Mouse (Mus musculus) ES-CJ7 (cell line): Measurements from ENCODE around the gene Mtch2.
"Not testable (repeated sequence)": the region's sequence is repeated elsewhere in the genome, so short reads cannot be mapped to it uniquely, and the experiment has no call there.

Experiments
- DNase-seq: peaks from one replicate; pipeline ENCODE4 v3.0.0; 2011; ENCODE audit warnings: low read depth, low spot score

Mtch2 gene

DNA sequence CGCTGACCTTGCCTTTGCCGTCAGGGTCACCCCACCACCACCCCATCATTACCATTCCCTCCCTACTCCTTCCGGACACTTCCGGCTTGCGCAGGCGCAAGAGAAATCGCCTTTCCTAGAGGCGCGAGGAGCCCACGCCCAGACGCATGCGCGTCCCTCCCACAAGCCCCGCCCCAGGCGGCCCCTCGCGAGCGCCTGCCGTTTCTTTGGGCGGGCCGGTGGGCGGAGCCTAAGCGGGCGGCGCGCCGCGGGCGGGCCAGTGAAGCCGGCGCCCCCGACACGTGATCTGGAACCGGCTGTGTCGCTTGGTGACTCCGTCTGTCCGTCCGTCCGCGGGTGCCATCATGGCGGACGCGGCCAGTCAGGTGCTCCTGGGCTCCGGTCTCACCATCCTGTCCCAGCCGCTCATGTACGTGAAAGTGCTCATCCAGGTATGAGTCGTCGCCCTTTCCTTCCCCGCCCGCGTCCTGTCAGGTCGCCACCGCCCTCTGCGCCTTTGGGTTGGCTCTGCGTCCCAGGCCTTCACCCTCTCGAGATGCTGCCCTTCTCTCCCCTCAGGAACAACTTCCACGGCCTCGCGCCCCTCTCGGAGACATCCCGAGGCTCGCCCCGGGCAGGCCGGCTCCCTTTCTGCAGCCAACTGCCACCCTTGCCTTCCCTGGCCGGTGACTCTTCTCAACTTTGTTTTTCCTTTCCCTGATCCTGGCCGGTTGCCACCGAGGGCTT is at the start of gene Mtch2:
Mtch2 (plus strand) TSS at position 201 of the 726 bp plus-strand sequence.
- DNase-seq: peak; percentile 97

- DNase-seq: no peak
Measured at GRCm38 (mm10) chr2:90808241-90809126, 38.5 kb upstream of the Mtch2 start.

DNA sequence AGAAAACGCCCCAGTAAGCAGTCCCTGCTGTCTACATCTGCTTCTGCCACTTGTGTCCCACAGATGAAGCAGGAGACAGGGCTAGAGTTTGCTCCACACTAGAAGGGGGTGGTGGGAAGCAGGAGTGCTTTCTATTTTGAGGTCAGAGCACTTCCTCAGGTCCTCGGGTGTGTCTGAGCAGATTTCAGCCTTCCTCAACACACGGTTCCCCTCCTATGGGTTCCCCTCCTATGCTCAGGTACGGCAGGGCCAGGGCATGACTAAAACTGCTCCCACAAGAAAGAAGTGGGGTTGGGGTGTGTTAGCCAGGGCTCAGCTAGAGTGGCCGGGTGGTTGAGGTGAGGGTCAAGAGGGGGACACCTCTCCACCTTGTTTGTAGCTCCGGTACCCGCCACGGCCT is 36.2 kb upstream of the Mtch2 start:
- DNase-seq: no peak

DNA sequence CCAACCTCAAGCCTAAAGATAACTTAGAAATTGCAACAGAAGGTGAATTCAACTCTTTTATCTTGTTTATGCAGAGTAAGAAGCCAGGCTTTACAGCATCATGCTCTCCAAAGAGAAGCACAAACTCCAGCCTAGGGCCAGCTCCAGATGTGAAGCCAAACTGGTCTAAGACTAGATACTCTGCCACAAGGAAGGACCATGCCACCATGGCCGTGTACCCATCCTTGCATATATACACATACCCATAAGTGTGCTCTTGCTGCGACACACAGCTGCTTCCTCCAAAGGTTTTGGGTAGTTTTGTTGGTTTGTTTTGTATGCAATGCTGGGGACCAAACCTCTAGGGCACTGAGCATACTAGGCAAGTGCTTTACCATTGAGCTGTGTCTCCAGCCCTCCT is 31.7 kb upstream of the Mtch2 start:
- DNase-seq: no peak

DNA sequence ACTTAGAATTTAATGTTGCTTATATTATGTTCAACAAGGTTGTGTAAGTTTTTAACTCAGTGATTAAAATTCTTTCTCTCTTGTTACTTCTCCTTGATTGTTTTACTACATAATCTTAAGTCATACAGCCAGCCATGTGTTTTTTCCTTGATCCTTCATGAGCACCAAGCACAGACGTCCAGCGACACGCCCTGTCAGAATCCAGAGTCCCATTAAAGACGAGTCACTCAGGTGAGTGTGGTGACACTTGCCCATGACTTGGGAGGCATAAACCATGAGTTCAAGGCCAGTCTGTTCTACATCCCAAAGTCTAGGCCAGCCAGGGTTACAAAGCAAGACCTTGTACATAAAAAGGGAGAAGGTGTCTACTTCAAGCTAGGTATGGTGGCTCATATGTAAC is 30.8 kb upstream of the Mtch2 start:
- no peak for DNase-seq

DNA sequence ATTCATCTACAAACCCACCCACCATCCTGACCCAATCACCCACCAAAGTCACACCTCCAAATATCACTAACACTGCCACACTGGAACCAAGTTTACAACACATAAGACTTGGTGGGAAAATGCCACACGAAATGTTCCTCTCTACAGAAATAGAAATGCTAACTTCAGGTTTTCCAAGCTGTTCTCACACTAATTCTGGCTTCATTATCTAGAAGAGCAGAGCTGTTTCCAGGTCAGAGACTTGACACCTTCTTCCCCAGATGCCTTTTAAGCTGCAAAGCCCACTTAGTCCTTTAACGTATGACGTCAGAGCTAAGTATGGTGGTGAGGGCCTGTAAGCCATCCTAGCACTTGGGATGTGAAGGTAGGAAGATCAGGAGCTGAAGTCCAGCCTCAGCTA is 28.2 kb upstream of the Mtch2 start:
- DNase-seq: no peak

GRCm38 (mm10) chr2:90820894-90821293 is 26.1 kb upstream of the Mtch2 start:
- no peak for DNase-seq

- DNase-seq: peak; percentile 77
Measured at GRCm38 (mm10) chr2:90822978-90823377, 24.0 kb upstream of the Mtch2 start.

- DNase-seq: peak; percentile 47
Measured at GRCm38 (mm10) chr2:90823781-90824180, 23.2 kb upstream of the Mtch2 start.

- DNase-seq: not testable (repeated sequence)
Measured at GRCm38 (mm10) chr2:90824528-90824927, 22.4 kb upstream of the Mtch2 start.

- DNase-seq: no peak
Measured at GRCm38 (mm10) chr2:90825515-90826172, 21.3 kb upstream of the Mtch2 start.

- DNase-seq: no peak
Measured at GRCm38 (mm10) chr2:90828739-90829138, 18.2 kb upstream of the Mtch2 start.

DNA sequence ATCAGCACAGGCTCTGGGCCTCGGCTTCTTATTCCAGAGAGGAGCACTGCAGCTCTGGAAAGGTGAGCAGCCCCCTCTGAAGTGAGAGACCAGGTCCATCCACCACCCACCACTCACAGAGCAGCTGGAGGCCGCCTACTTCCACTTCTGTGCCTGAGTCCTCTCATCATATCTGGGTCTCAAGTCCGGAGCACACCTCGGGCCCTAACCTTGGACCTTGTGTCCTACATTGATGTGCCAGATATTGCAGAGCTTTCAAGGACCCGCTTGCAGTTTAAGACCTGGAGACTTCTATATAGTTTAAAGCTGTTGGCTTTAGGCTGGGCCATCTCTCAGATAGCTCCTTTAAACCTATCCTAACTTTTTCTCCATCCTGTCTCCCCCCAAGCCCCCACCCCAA is 13.5 kb upstream of the Mtch2 start:
- no peak for DNase-seq

DNA sequence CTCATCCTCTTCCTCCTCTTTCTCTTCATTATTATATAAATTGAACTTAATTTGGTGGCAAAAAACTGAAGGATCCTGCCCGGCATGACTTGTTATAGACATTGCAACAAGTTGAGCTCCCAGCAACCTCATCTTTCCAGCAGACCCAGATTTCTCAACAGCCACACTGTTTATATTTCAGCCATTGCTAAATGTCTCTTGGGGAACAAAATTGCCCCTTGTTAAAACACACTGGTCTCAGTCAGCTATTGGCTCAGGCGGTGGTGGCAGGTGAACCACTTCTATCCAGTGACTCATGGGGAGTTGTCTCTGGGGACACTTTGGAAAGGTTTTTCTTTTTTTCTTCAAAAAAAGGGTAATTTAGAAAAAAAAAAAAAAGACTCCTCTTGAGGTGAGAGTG is 8.3 kb upstream of the Mtch2 start:
- no peak for DNase-seq

DNA sequence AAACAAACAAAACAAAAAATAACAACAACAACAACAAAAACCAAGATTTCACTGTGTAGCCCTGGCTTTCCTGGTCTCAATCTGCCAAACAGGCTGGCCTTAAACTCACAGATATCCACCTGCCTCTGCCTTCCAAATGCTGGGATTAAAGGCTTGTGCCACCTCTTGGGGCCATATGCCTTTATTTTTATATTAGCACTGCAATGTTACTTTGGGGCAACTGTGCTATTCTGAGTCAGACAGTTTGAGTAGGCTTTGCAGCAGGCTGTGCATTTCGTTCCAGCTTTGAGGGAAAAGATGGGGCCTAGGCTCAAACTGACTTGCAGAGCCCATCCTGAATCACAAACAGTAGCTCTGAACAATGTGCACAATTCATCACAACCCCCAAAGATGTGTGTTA is 3.3 kb upstream of the Mtch2 start:
- no peak for DNase-seq

DNA sequence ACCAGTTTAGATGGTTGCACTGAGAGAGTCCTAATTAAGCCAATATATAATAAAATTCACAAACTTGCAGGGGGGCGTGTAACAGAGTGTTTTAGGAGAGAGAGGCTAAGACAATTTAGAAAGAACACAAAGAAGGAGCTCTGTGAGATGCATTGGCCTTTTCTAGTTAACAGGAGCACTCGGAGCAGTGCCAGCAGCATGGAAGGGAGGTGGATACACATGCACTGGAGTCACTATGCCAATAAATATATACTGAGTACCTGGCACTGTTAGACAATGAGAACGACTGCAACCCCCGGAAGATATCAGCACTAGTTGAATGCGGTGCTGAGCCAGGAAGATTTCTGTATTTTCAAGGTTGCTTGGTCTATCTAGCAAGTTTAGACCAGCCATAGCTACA is 2.7 kb upstream of the Mtch2 start:
- DNase-seq: no peak

DNA sequence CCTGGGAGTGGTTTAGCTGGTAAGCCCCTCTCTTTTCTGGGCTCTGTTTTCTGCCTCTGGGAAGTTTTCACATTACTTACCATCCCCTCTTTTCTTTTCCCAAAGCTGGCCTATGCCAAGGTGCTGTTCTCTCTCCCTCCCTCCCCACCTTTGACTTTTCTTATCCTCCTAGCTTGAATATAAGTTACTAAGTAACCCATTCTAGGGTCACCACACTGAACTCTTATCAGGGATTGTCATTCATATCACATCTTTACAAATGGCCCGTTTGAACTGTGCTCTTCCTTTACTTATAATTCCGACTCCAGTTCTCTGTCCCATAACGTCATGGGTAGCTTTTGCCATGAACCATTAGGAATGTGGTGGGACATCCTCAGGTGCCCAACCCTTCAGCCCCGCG is 1.7 kb upstream of the Mtch2 start:
- DNase-seq: no peak

DNA sequence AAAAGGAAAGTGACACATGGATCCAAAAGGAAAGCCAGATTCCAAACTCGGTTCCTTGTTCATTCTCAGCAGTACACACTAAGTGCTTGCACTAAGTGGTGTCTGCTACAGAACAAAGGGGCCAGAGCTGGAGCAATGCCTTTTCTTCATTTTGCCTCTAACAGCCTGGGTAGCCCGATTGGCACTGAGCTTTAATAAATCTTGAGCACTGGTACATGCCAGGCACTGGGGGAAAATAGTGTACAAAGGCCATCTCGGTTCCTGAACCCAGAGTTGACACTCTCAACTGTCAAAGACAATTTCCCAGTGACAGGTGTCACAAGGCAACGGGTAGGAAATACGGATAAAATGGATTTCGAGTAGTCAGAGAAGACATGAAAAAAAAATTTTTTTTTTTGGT is 784 bp upstream of the Mtch2 start:
- DNase-seq: no peak

- DNase-seq: no peak
Measured at GRCm38 (mm10) chr2:90846597-90846954, 379 bp upstream of the Mtch2 start.

DNA sequence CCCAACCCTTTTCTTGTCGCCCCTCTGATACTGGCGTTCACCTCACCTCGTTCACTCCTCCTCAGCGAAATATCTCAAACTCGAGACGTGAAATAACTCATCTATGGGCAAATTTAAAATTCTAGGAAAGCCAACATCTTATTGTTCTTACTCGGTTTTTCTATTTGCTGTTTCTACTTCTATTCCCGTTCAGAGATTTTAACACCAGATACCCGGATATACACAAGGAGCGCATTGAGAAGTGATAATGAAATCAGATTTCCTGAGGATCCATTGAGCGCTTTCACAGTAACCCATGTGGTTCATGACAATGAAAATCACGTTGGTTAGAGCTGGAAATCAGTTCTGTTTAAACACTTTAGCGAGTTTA is 711 bp downstream of the Mtch2 start:
- DNase-seq: no peak

DNA sequence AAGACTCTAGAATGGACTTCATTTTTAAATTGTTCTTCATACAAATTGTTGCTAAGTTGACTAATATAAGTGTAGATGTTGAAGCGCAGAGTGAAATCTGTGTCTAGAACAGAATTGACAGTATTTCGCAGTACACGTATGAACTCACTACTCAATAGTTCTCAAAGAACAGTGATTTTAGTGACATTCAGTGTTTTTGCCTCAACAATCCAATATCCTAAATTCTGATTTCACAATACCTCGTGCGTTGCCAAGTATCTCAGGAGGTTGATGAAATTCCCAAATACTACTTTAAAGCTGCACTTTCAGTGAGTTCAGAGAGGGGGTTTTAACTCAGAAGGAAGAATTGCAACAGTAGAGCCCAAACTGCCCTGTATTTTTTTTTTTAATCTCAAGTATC is 1.4 kb downstream of the Mtch2 start:
- DNase-seq: no peak

- no peak for DNase-seq
Measured at GRCm38 (mm10) chr2:90850401-90850800, 3.4 kb downstream of the Mtch2 start.

DNA sequence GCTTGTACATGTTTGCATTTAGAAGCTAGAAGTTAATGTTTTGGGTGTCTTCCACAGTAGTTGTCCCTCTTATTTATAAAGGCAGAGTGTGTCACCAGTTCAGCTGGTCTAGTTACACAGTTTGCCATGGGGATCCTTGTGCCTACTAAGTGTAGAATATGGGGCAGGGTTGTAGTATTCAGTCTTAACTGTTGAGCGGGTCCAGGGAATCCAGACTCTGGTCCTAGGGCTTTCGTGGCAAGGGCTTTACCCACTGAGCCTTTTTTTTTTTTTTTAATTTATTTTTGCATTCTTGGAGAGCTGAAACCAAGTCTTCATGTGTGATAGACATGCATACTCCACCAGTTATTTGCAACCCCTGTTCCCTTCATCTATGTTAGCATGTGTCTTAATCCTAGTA is 14.5 kb downstream of the Mtch2 start:
- no peak for DNase-seq
